Mouse (Mus musculus): ENCODE results near the gene Abhd16a.
A peak's percentile ranks its signal among the peaks of the same experiment; 100 is the strongest.

- TF ChIP-seq CTCF (IDR thresholded peaks at IDR 0.05) (peak; percentile 40), EP300 (IDR thresholded peaks at IDR 0.05) (no peak)
Observed at GRCm38 (mm10) chr17:35064951-35065947, 23.8 kb upstream of the Abhd16a start, which contains the start of gene Ly6g6c.

Measured in lung, postnatal 0 days (tissue).